ENCODE assay signal across 14 mouse cellular contexts in genomic region chr11:96974813-96975212, GRCm38 (mm10). TPM values are rescaled to one million over a fixed set of nuclear protein-coding genes. Genes with fewer than 3 reads are reported as not detected.
DNase-seq lines count a peak whose midpoint lies in the region; TF ChIP-seq lines count a peak whose summit lies in the region.
"Had no signal": no experiment of that assay in that cellular context is flagged by ENCODE, and none has a peak within 500 bp of the region (broad histone marks: within the 10 kb centered on the region; RNA-seq: fewer than 3 reads in every experiment).

No protein-coding gene starts in this region.

- intact Hi-C loops in gastrocnemius, adult 2 months (cut with DNase I), result no loop called here

- H3K27me3 ChIP-seq in spleen, adult 2 months (ENCODE audit: control insufficient read depth, insufficient read depth, low read length), result no peaks in the 10 kb centered on the region
- H3K27me3 ChIP-seq: heart, embryonic 12.5 days had no signal

- H3K27ac ChIP-seq in gastrocnemius, adult 2 months, result peak overlapping the region; percentile 98
- peak overlapping the region; percentile 44; the same call in 1 of the 2 replicates for H3K27ac ChIP-seq in spleen, adult 2 months (ENCODE audit: insufficient read depth, low read length)

- no peak for TF ChIP-seq CTCF in gastrocnemius, adult 2 months (IDR thresholded peaks at IDR 0.05)
- TF ChIP-seq CTCF in spleen, adult 2 months (IDR thresholded peaks at IDR 0.05; ENCODE audit: extremely low read depth, insufficient read depth, insufficient read length, insufficient replicate concordance), result no peak

- DNase-seq in gastrocnemius, adult 2 months, result no peak
- no peak for DNase-seq in gastrocnemius, adult 8-10 months (ENCODE audit: low spot score in 2 of 2)
- no peak for DNase-seq in spleen, adult 2 months (ENCODE audit: low read depth in 1 of 2, low spot score in 2 of 2)
- no peak for DNase-seq in spleen, postnatal 10 days (ENCODE audit: low spot score in 2 of 2)
- peak; percentile 49 for DNase-seq in lung, postnatal 10 days
- no peak for DNase-seq in B cell, adult 2 months
- no peak for DNase-seq in frontal cortex, postnatal 10 days (ENCODE audit: low spot score in 2 of 2)
- no peak for DNase-seq in neural tube, embryonic 10.5 days (ENCODE audit: extremely low spot score, low spot score)
- DNase-seq: cerebellum, adult 2 months; left cerebral cortex, postnatal 4 days had no signal

- TF ChIP-seq POLR2A in spleen, adult 2 months (IDR thresholded peaks at IDR 0.05; ENCODE audit: low read depth, low read length), result no peak

- H3K36me3 ChIP-seq in spleen, adult 2 months (ENCODE audit: control insufficient read depth, insufficient read depth, low read length), result 0 out of 2 replicates have a peak, but pooled peaks cover 1% of the 10 kb centered on the region
- H3K36me3 ChIP-seq: heart, embryonic 12.5 days had no signal

- WGBS in spleen, adult 2 months, result 60% methylated on average over 5 of the region's 5 CpGs

- H3K4me3 ChIP-seq in gastrocnemius, adult 2 months, result no peak overlapping the region
- H3K4me3 ChIP-seq in spleen, adult 2 months (ENCODE audit: extremely low read depth, insufficient read depth, insufficient read length), result no peak overlapping the region
- H3K4me3 ChIP-seq: heart, embryonic 12.5 days had no signal

- peaks cover 2% of the 10 kb centered on the region; the same call in 1 of the 2 replicates for H3K4me1 ChIP-seq in spleen, adult 2 months (ENCODE audit: control insufficient read depth, insufficient read depth, insufficient read length)

RNA-seq across cellular contexts. Expression of gene Sp2, which starts 7.9 kb away (rescaled TPM):
- 10 to 100 TPM; 10.4 to 11.0 TPM for total RNA-seq in gastrocnemius, adult 2 months (2021)
- 10 to 100 TPM in 2 of 4 experiments, 1 to 10 TPM in 2; 8.6 to 12.5 (median 10.4) TPM for total RNA-seq in gastrocnemius, adult 8-10 months (2022)
- 23.9 and 29.1 TPM in 2 replicates for polyA plus RNA-seq in spleen, adult 2 months (2012; rRNA removed)

RNA-seq across cellular contexts. Expression of gene Pnpo, which starts 31.0 kb away (rescaled TPM):
- 1 to 10 TPM; 7.4 to 8.2 TPM for total RNA-seq in gastrocnemius, adult 2 months (2021)
- 1 to 10 TPM; 7.4 to 9.3 (median 8.0) TPM for total RNA-seq in gastrocnemius, adult 8-10 months (2022)
- 33.2 and 57.0 TPM in 2 replicates for polyA plus RNA-seq in spleen, adult 2 months (2012; rRNA removed)

RNA-seq across cellular contexts. Expression of gene Sp6, which starts 38.4 kb away (rescaled TPM):
- under 1 TPM in 1 of 2 experiments, not detected in 1; 0.10 TPM for total RNA-seq in gastrocnemius, adult 2 months (2021)
- total RNA-seq in gastrocnemius, adult 8-10 months (2022), result under 1 TPM in 2 of 4 experiments, not detected in 2; 0.07 to 0.13 TPM
- polyA plus RNA-seq in spleen, adult 2 months (2012; rRNA removed), result 0.57 and 0.82 TPM in 2 replicates
- polyA plus RNA-seq: forebrain, embryonic 11.5 days had no signal

RNA-seq across cellular contexts. Expression of gene Prr15l, which starts 46.9 kb away (rescaled TPM):
- total RNA-seq in gastrocnemius, adult 2 months (2021), result not detected
- total RNA-seq in gastrocnemius, adult 8-10 months (2022), result not detected
- 1.8 and 2.2 TPM in 2 replicates for polyA plus RNA-seq in spleen, adult 2 months (2012; rRNA removed)
- total RNA-seq: layer of hippocampus, postnatal 25 days; left cerebral cortex, postnatal 4 days; megakaryocyte-erythroid progenitor cell, adult 5-6 weeks had no signal
- polyA plus RNA-seq: cerebellum, adult 2 months had no signal

RNA-seq across cellular contexts. Expression of gene Scrn2, which starts 54.9 kb away (rescaled TPM):
- 10 to 100 TPM; 10.4 to 11.4 TPM for total RNA-seq in gastrocnemius, adult 2 months (2021)
- 10 to 100 TPM; 13.0 to 14.4 (median 13.6) TPM for total RNA-seq in gastrocnemius, adult 8-10 months (2022)
- polyA plus RNA-seq in spleen, adult 2 months (2012; rRNA removed), result 10.0 and 12.3 TPM in 2 replicates
